Mouse (Mus musculus): Measurements from ENCODE around the gene Bmp2k.

The Bmp2k gene

GRCm38 (mm10) chr5:97128242-97129226, 131.0 kb downstream of the Bmp2k start:
- no peak for TF ChIP-seq GATA4 (IDR thresholded peaks at IDR 0.05; ENCODE audit: insufficient replicate concordance, low read length)

GRCm38 (mm10) chr5:97129589-97129988, 132.1 kb downstream of the Bmp2k start:
- no peak for TF ChIP-seq GATA4 (IDR thresholded peaks at IDR 0.05; ENCODE audit: insufficient replicate concordance, low read length)

GRCm38 (mm10) chr5:97135331-97135730, 137.8 kb downstream of the Bmp2k start:
- no peak for TF ChIP-seq GATA4 (IDR thresholded peaks at IDR 0.05; ENCODE audit: insufficient replicate concordance, low read length)
